Mouse (Mus musculus) lung, postnatal 0 days (tissue): ENCODE measurements around the gene Plbd2. TPM values are rescaled to one million over a fixed set of nuclear protein-coding genes. Genes with fewer than 3 reads are reported as not detected.

Experiments
- ATAC-seq: fragments of 200-750 bp; cut with Nextera tagmentation; 2 replicates; pipeline ENCODE4 v1.8.0; 2017; ENCODE audit warnings: moderate library complexity
- DNase-seq: peaks from one replicate; pipeline ENCODE4 v3.0.0-alpha.2; 2016; ENCODE audit warnings: low spot score
- H3K27ac ChIP-seq: fragments of 300-500 bp; sonication (generic); 2 replicates; pipeline ENCODE4 v1.5.1; 2014; ENCODE audit warnings: antibody characterized with exemption, mild to moderate bottlenecking, low read length, mixed read lengths
- H3K27me3 ChIP-seq: fragments of 300-500 bp; sonication (generic); replicated peaks from 2 replicates; pipeline ENCODE4 v1.6.1; 2014; ENCODE audit warnings: low read length, mixed read lengths; ENCODE audit not compliant: insufficient read depth
- H3K36me3 ChIP-seq: fragments of 300-500 bp; sonication (generic); 2 replicates; pipeline ENCODE4 v1.6.1; 2014; ENCODE audit warnings: low read length, mixed read lengths; ENCODE audit not compliant: insufficient read depth
- H3K4me1 ChIP-seq: fragments of 300-500 bp; sonication (generic); 2 replicates; pipeline ENCODE4 v1.6.1; 2014; ENCODE audit warnings: antibody characterized with exemption, low read depth, low read length, mixed read lengths; ENCODE audit not compliant: insufficient read depth
- H3K4me2 ChIP-seq: fragments of 300-500 bp; sonication (generic); replicated peaks from 2 replicates; pipeline ENCODE4 v1.6.1; 2014; ENCODE audit warnings: low read depth, mild to moderate bottlenecking, low read length, moderate library complexity, mixed read lengths
- H3K4me3 ChIP-seq: fragments of 300-500 bp; sonication (generic); 2 replicates; pipeline ENCODE4 v1.5.1; 2014; ENCODE audit warnings: low read depth, low read length
- H3K9ac ChIP-seq: fragments of 300-500 bp; sonication (generic); replicated peaks from 2 replicates; pipeline ENCODE4 v1.6.1; 2014; ENCODE audit warnings: low read depth, mild to moderate bottlenecking
- H3K9me3 ChIP-seq: fragments of 300-500 bp; sonication (generic); 2 replicates; pipeline ENCODE4 v1.6.1; 2016; ENCODE audit warnings: low read length, mixed read lengths
- CTCF ChIP-seq: IDR thresholded peaks from 2 replicates; pipeline ENCODE4 v1.5.1; 2016; ENCODE audit warnings: antibody characterized with exemption, mild to moderate bottlenecking
- EP300 ChIP-seq: IDR thresholded peaks from 2 replicates; pipeline ENCODE4 v1.6.1; 2016; ENCODE audit warnings: antibody characterized with exemption, mild to moderate bottlenecking, control low read depth
- WGBS: fragments of 180-500 bp; shearing (Covaris S2); extraction: QIAGEN DNeasy Blood & Tissue Kit; methylation state at CpG from one replicate; pipeline ENCODE4 v1.1.7; 2014; 5-methylcytosine and 5-hydroxymethylcytosine counted together
- polyA plus RNA-seq: library from polyadenylated mRNA; unstranded; fragments of >200 nt; fragmentation: Nextera tagmentation; extraction: Ambion mirVana; gene quantifications from 2 replicates; pipeline ENCODE4 v1.2.1, GENCODE M21; 2015

The Plbd2 gene
- polyA plus RNA-seq, 1 experiment from 2014 or later: 69.2 TPM

- Histone ChIP-seq H3K27me3 (no peaks in the 10 kb centered on the region), H3K4me3 (no peak overlapping the region)
- WGBS: 94% methylated on average over 2 of the region's 2 CpGs
Observed at GRCm38 (mm10) chr5:120524736-120525135, 21.3 kb upstream of the Plbd2 start.

GRCm38 (mm10) chr5:120522649-120523048 lies 19.2 kb upstream of the Plbd2 start:
- TF ChIP-seq CTCF: peak; percentile 70
- no peak for TF ChIP-seq EP300
- 72% methylated on average over 3 of the region's 3 CpGs for WGBS
- Histone ChIP-seq H3K9ac (no peak overlapping the region), H3K27ac (no peak overlapping the region), H3K4me1 (no peaks in the 10 kb centered on the region), H3K27me3 (no peaks in the 10 kb centered on the region), H3K9me3 (no peaks in the 10 kb centered on the region), H3K36me3 (peaks cover 19% of the 10 kb centered on the region; the same call in 1 of the 2 replicates), H3K4me2 (no peak overlapping the region), H3K4me3 (no peak overlapping the region)
- no peak for ATAC-seq
- no peak for DNase-seq

More at GRCm38 (mm10) chr5:120524736-120525135, 21.3 kb upstream of the Plbd2 start:
- peaks cover 19% of the 10 kb centered on the region; the same call in 1 of the 2 replicates for H3K36me3 ChIP-seq
- TF ChIP-seq EP300: no peak
- no peak for TF ChIP-seq CTCF
- no peaks in the 10 kb centered on the region for H3K9me3 ChIP-seq
- no peak overlapping the region for H3K4me2 ChIP-seq
- no peak overlapping the region for H3K27ac ChIP-seq
- ATAC-seq (no peak), DNase-seq (no peak)
- H3K9ac ChIP-seq: no peak overlapping the region
- H3K4me1 ChIP-seq: no peaks in the 10 kb centered on the region

DNA sequence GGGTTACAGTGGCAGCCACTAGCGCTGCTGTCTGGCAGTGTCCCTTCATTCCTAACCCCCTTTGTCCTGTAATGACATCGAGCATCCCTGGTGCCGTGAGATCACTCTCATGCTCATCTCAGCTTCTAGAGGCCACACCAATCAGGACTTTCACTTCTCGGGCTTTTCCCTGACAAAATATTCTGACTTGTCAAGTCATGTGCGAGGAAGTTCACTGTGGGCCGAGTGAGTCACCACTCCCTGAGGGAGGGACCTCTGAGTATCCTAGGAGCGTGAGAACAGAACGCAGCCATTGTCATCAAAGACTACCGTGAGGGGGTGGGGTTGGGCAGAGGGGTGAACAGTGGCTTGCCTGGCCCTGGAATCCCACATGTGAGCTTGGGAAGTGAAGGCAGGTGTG lies 14.1 kb upstream of the Plbd2 start:
- Histone ChIP-seq H3K27ac (no peak overlapping the region), H3K4me3 (no peak overlapping the region), H3K27me3 (no peaks in the 10 kb centered on the region), H3K4me1 (no peaks in the 10 kb centered on the region), H3K9ac (no peak overlapping the region), H3K9me3 (no peaks in the 10 kb centered on the region), H3K4me2 (no peak overlapping the region), H3K36me3 (peaks cover 15% of the 10 kb centered on the region; the same call in 1 of the 2 replicates)
- TF ChIP-seq EP300: no peak
- WGBS: 40% methylated on average over 9 of the region's 9 CpGs
- DNase-seq (peak; percentile 59), ATAC-seq (peak; percentile 40; the same call in 1 of the 2 replicates)

DNA sequence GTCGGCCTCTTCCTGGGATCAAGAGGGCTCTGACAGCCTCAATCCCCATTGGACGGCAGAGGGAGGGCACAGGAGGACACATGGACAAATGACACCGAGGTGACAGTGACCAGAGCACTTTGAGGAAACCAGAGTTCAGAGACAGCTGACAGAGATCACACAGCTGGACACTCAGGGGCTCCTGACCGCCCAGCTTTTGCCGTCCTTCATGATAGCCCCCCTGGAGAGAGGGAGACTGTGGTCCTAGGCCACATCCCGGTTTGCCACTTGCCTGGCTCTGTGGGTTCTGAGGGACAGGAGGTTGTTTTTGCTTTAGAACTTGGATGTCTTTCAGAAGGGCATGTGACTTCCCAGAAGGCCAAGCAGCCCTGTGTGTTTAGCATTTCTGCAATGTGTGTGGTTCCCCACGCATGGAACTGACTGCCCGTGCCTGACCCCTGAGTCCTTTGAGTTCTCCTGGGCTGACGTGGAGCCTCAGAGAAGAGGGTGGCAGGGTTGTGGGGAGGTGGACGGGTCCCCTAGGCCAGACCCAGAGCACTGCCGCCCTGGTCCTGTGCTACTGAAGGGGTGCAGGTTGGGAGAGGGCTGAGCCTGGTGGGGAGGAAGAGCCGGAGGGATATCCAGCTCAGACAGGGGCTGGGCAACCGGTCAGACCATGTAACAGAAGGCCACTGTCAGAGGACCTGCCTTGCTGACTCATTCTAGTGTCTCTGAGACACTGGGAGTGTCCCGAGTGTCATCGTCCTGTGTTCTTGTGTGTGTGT lies 13.0 kb upstream of the Plbd2 start:
- ATAC-seq (peak; percentile 34), DNase-seq (peak; percentile 45)
- H3K4me3 ChIP-seq: no peak overlapping the region
- peaks cover 5% of the 10 kb centered on the region for H3K4me1 ChIP-seq
- H3K36me3 ChIP-seq: peaks cover 4% of the 10 kb centered on the region; the same call in 1 of the 2 replicates
- no peaks in the 10 kb centered on the region for H3K27me3 ChIP-seq
- TF ChIP-seq EP300 (no peak), CTCF (no peak)
- peak overlapping the region; percentile 47 for H3K27ac ChIP-seq
- 56% methylated on average over 15 of the region's 15 CpGs for WGBS
- no peak overlapping the region for H3K4me2 ChIP-seq
- H3K9ac ChIP-seq: no peak overlapping the region
- H3K9me3 ChIP-seq: no peaks in the 10 kb centered on the region

DNA sequence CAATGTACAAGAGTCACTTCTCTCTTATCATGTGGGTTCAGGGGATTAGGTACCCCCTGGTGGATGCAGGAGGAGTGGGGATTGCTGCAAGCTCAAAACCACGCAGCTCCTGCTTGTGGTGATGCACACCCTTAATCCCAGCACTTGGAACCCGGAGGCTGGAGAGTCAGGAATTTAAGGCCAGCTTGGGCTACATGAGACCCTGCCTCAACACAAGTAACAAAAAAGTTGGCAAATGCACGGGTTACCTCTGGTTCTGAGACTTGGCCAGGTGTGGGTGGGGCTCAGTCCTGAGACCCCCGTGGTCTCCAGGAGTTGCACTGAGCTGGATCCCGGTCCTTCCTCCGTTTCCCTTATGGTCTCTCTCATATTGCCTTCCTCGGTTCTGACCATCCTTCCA lies 12.0 kb upstream of the Plbd2 start:
- Histone ChIP-seq H3K27ac (no peak overlapping the region; the same call in 1 of the 2 replicates), H3K4me3 (no peak overlapping the region), H3K36me3 (no peaks in the 10 kb centered on the region; the same call in 1 of the 2 replicates), H3K4me2 (no peak overlapping the region), H3K27me3 (no peaks in the 10 kb centered on the region), H3K9me3 (no peaks in the 10 kb centered on the region), H3K9ac (no peak overlapping the region), H3K4me1 (peaks cover 6% of the 10 kb centered on the region)
- no peak for ATAC-seq
- DNase-seq: no peak
- WGBS: 77% methylated on average over 7 of the region's 7 CpGs
- peak; percentile 12; the same call in 1 of the 2 replicates for TF ChIP-seq CTCF
- no peak for TF ChIP-seq EP300

DNA sequence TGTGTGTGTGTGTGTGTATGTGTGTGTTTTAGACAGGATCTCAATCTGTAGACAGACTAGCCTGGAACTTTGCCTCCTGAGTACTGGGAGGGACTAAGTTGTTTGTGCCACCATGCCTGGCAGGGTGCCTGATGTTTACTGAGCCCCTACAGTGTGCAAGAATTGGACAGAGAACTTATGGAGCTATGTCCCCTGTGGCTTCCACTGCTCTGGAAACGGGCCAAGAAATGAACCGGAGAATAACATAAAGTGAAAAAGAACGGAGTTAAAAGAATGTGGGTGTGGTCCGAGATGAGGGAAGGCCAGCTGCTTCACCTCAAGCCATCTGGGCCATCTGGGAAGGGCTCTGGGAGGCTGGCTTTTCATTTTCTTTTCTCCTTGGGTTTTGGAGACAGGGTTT lies 11.3 kb upstream of the Plbd2 start:
- Histone ChIP-seq H3K27ac (peak overlapping the region; percentile 23; the same call in 1 of the 2 replicates), H3K9ac (no peak overlapping the region), H3K4me1 (peaks cover 6% of the 10 kb centered on the region), H3K36me3 (no peaks in the 10 kb centered on the region), H3K4me3 (no peak overlapping the region), H3K9me3 (no peaks in the 10 kb centered on the region), H3K27me3 (no peaks in the 10 kb centered on the region), H3K4me2 (no peak overlapping the region)
- ATAC-seq (peak; percentile 20), DNase-seq (peak; percentile 89)
- WGBS: 13% methylated on average over 4 of the region's 4 CpGs
- TF ChIP-seq CTCF: no peak
- no peak for TF ChIP-seq EP300
